Mouse (Mus musculus) liver, embryonic 13.5 days (tissue): ENCODE measurements around the gene Comp. TPM values are rescaled to one million over a fixed set of nuclear protein-coding genes. Genes with fewer than 3 reads are reported as not detected.

Experiments
- ATAC-seq: fragments of 200-750 bp; cut with Nextera tagmentation; 2 replicates; pipeline ENCODE4 v1.8.0; 2017; ENCODE audit warnings: low read depth, mild to moderate bottlenecking, moderate number of reproducible peaks, moderate library complexity
- DNase-seq: peaks from one replicate; pipeline ENCODE4 v3.0.0; 2022
- H3K27ac ChIP-seq: fragments of 300-500 bp; sonication (generic); 2 replicates; pipeline ENCODE4 v1.5.1; 2015; ENCODE audit warnings: moderate library complexity, mild to moderate bottlenecking, inconsistent platforms
- H3K27me3 ChIP-seq: fragments of 300-500 bp; sonication (generic); 2 replicates; pipeline ENCODE4 v1.6.1; 2015; ENCODE audit warnings: mild to moderate bottlenecking, inconsistent platforms
- H3K36me3 ChIP-seq: fragments of 300-500 bp; sonication (generic); 2 replicates; pipeline ENCODE4 v1.6.1; 2015; ENCODE audit warnings: mild to moderate bottlenecking, inconsistent platforms
- H3K4me1 ChIP-seq: fragments of 300-500 bp; sonication (generic); replicated peaks from 2 replicates; pipeline ENCODE4 v1.6.1; 2015; ENCODE audit warnings: inconsistent platforms
- H3K4me2 ChIP-seq: fragments of 300-500 bp; sonication (generic); 2 replicates; pipeline ENCODE4 v1.6.1; 2015; ENCODE audit warnings: inconsistent platforms, mild to moderate bottlenecking, moderate library complexity
- H3K4me3 ChIP-seq: fragments of 300-500 bp; sonication (generic); replicated peaks from 2 replicates; pipeline ENCODE4 v1.5.1; 2015; ENCODE audit warnings: mild to moderate bottlenecking, inconsistent platforms
- H3K9ac ChIP-seq: fragments of 300-500 bp; sonication (generic); 2 replicates; pipeline ENCODE4 v1.6.1; 2015; ENCODE audit warnings: mild to moderate bottlenecking, inconsistent platforms
- H3K9me3 ChIP-seq: fragments of 300-500 bp; sonication (generic); replicated peaks from 2 replicates; pipeline ENCODE4 v1.6.1; 2016; ENCODE audit warnings: inconsistent platforms
- WGBS: fragments of 180-500 bp; shearing (Covaris S2); methylation state at CpG from one replicate; pipeline ENCODE4 v1.1.7; 2015; ENCODE audit not compliant: insufficient replicate concordance; 5-methylcytosine and 5-hydroxymethylcytosine counted together
- polyA plus RNA-seq: library from polyadenylated mRNA; unstranded; fragments of >200 nt; fragmentation: Nextera tagmentation; extraction: Ambion mirVana; gene quantifications from 2 replicates; pipeline ENCODE4 v1.2.1, GENCODE M21; 2015

Gene Comp
- polyA plus RNA-seq, 1 experiment from 2014 or later, result 0.48 TPM

DNA sequence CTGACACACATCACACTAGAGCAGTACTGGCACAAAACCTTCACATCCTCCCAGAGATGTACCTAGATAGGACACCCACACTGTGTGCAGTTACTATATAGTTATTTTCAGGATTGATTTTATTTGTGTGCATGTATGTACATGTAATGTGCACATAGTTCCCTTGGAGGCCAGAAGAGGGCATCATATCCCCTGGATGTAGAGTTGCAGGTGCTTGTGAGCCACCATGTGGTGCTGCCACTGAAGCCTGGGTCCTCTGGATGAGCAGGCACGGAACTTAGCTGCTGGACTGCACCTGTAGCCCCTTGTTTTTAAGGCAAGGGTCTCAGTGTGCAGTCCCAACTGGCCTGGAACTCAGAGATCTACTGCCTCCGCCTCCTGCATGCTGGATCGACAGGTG lies 30.9 kb downstream of the Comp start:
- Histone ChIP-seq H3K9me3 (no peaks in the 10 kb centered on the region), H3K36me3 (peaks cover 12% of the 10 kb centered on the region; the same call in 1 of the 2 replicates), H3K4me2 (no peak overlapping the region), H3K27me3 (no peaks in the 10 kb centered on the region), H3K27ac (no peak overlapping the region), H3K4me3 (no peak overlapping the region), H3K9ac (no peak overlapping the region), H3K4me1 (peaks cover 35% of the 10 kb centered on the region)
- 77% methylated on average over 3 of the region's 3 CpGs for WGBS
- DNase-seq (no peak), ATAC-seq (no peak)

DNA sequence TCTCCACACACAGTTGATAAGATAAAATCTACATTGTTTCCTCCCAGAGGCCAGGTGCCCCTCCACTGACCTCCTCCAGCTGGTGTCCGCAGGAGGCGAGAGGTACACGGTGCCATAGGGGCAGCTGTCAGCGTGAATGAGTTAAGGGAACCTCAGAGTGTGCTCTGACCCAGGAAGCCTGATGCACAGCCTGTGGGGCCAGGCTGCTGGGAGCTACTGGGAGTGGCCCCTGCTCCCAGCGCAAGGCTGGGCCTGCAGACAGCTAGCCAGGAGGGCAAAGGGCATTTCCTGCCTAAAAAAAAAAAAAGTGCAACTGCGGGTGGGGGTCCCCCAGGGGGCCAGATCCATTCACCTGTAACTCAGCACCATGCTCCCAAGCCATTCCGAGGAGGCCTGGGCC lies 31.8 kb downstream of the Comp start:
- Histone ChIP-seq H3K4me3 (no peak overlapping the region), H3K4me2 (no peak overlapping the region), H3K36me3 (peaks cover 12% of the 10 kb centered on the region; the same call in 1 of the 2 replicates), H3K4me1 (peaks cover 35% of the 10 kb centered on the region), H3K27ac (no peak overlapping the region; the same call in 1 of the 2 replicates), H3K9ac (no peak overlapping the region), H3K27me3 (no peaks in the 10 kb centered on the region), H3K9me3 (no peaks in the 10 kb centered on the region)
- peak; percentile 58 for ATAC-seq
- WGBS, result 53% methylated on average over 7 of the region's 7 CpGs
- DNase-seq, result no peak

DNA sequence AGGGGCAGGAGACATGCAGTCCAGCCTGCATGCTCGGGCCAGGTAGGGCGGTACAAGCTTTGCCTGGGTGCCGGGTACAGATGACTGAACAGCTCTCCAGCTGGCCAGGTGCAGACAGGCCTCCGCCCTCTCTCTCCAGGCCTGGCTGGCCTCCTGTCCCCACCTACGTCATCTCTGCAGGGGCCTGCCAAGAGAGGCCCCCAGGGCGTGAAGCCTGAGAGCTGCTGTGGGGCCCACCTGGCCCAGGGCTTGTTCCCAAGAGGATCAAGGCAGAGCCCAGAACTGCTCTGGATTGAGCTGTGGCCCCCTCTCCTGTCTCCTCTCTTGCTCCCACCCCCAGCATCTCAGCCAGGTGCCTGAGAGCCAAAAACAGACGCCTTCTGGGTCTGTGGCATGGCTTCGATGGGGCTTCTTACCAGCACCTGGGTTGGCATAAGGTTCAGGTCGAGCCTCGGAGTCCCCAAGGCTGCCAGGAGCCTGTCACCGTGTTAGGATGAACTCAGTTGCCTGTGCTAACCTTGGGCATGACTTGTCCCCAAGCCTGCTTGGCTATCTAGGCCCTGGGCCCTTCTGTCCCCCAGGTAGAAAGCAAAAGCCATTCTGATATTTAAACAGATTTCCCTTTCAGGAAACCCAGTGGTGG lies 33.2 kb downstream of the Comp start:
- Histone ChIP-seq H3K27ac (peak overlapping the region; percentile 14; the same call in 1 of the 2 replicates), H3K9me3 (no peaks in the 10 kb centered on the region), H3K4me3 (no peak overlapping the region), H3K4me1 (peaks cover 46% of the 10 kb centered on the region), H3K9ac (no peak overlapping the region), H3K27me3 (no peaks in the 10 kb centered on the region), H3K4me2 (no peak overlapping the region), H3K36me3 (peaks cover 9% of the 10 kb centered on the region; the same call in 1 of the 2 replicates)
- 78% methylated on average over 11 of the region's 11 CpGs for WGBS
- DNase-seq, result no peak
- no peak for ATAC-seq

DNA sequence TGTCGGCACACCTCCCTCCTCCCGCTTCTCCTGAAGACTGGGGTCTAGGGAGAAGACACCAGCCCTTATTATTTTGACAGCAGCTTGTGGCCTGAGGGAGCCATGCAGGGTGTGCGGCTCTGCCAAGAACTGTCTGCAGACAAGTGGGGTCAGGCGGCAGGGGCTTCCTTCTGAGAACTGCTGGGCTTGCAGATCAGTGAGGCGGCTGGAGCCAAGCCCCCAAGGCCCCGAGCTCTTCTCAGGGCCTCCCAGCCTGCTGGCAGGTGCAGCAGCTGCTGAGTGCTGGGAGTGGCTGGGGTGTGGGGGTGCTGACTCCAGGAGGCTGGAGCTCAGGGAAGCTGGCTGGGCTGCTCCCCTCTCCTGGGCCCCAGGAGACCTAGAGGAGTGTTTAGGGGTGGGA lies 34.9 kb downstream of the Comp start:
- WGBS, result 75% methylated on average over 6 of the region's 6 CpGs
- Histone ChIP-seq H3K27ac (no peak overlapping the region; the same call in 1 of the 2 replicates), H3K4me1 (peaks cover 64% of the 10 kb centered on the region), H3K4me2 (no peak overlapping the region), H3K9ac (no peak overlapping the region), H3K9me3 (no peaks in the 10 kb centered on the region), H3K4me3 (no peak overlapping the region), H3K27me3 (no peaks in the 10 kb centered on the region), H3K36me3 (peaks cover 8% of the 10 kb centered on the region)
- ATAC-seq (no peak), DNase-seq (no peak)

DNA sequence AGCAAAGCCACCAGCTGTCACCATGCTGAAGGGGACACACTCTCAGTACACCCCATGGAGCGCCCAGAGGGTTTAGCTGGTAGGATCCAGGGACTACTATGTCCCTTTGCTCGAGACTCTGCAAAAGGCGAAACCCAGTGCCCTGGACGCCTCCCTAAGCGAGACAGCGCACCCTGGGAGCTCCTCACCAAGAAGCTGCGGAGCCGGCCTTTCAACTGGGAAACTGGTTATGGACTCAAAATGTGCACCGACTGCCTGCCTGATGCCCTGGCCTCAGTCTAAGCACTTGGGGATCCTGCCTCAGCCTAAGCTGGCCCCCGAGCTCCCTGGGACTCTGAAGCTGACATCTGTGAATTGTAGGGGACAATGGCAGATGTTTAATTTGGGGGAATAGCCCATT lies 35.7 kb downstream of the Comp start:
- Histone ChIP-seq H3K9me3 (no peaks in the 10 kb centered on the region), H3K4me3 (no peak overlapping the region), H3K9ac (no peak overlapping the region), H3K4me2 (no peak overlapping the region), H3K36me3 (peaks cover 6% of the 10 kb centered on the region), H3K4me1 (peaks cover 71% of the 10 kb centered on the region), H3K27ac (no peak overlapping the region), H3K27me3 (no peaks in the 10 kb centered on the region)
- WGBS, result 86% methylated on average over 10 of the region's 10 CpGs
- ATAC-seq, result no peak
- no peak for DNase-seq

DNA sequence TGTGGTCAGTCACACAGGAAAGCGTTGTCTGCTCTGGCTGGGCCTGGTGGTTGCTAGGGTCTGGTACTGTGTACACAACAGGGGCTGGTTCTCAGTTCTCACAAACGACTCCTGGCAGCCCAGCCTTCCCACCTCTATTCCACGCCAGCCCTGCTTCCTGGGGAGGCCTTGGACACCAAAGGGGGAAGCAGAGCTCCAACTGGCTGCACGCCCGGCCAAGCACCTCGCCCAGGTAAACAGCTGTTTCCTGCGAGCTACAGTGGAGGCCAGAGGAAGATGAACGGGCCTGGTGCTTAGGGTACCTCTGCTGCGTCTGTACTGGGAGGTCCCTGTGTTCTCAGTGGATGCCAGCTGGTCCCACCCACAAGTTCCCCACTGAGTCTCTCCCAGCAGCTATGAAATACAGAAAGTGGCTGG lies 36.1 kb downstream of the Comp start:
- H3K9me3 ChIP-seq, result no peaks in the 10 kb centered on the region
- H3K4me3 ChIP-seq, result no peak overlapping the region
- no peak overlapping the region; the same call in 1 of the 2 replicates for H3K27ac ChIP-seq
- DNase-seq (no peak), ATAC-seq (no peak)
- H3K4me2 ChIP-seq, result no peak overlapping the region
- 64% methylated on average over 9 of the region's 9 CpGs for WGBS
- peaks cover 1% of the 10 kb centered on the region; the same call in 1 of the 2 replicates for H3K36me3 ChIP-seq
- H3K9ac ChIP-seq, result no peak overlapping the region
- peaks cover 74% of the 10 kb centered on the region for H3K4me1 ChIP-seq
- no peaks in the 10 kb centered on the region for H3K27me3 ChIP-seq

DNA sequence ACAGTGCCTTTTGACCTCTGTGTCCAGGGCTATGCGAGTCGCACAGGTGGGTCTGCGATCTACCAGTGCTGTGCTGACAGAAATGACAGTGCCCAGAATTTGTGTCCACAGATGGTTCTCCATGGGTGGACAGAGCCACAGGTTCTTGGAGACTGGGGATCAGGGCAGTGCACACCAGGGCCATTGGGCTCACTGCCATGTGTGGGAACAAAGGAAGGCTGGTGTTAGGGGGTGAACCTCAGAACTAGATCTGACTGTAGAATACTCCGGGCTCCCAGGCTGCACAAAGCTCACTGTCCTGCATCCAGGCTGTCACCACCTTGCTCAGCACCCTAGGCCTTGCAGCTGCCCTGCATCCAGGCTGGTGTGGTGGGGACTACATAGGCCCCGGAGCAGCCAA lies 36.9 kb downstream of the Comp start:
- no peak overlapping the region for H3K9ac ChIP-seq
- DNase-seq (no peak), ATAC-seq (no peak)
- H3K4me2 ChIP-seq, result no peak overlapping the region
- no peaks in the 10 kb centered on the region; the same call in 1 of the 2 replicates for H3K36me3 ChIP-seq
- H3K4me1 ChIP-seq, result peaks cover 71% of the 10 kb centered on the region
- H3K27ac ChIP-seq, result 0 out of 2 replicates have a peak overlapping the region, but pooled peaks have one; percentile 91
- no peaks in the 10 kb centered on the region for H3K9me3 ChIP-seq
- H3K4me3 ChIP-seq, result no peak overlapping the region
- no peaks in the 10 kb centered on the region for H3K27me3 ChIP-seq
- 85% methylated on average over 5 of the region's 5 CpGs for WGBS

DNA sequence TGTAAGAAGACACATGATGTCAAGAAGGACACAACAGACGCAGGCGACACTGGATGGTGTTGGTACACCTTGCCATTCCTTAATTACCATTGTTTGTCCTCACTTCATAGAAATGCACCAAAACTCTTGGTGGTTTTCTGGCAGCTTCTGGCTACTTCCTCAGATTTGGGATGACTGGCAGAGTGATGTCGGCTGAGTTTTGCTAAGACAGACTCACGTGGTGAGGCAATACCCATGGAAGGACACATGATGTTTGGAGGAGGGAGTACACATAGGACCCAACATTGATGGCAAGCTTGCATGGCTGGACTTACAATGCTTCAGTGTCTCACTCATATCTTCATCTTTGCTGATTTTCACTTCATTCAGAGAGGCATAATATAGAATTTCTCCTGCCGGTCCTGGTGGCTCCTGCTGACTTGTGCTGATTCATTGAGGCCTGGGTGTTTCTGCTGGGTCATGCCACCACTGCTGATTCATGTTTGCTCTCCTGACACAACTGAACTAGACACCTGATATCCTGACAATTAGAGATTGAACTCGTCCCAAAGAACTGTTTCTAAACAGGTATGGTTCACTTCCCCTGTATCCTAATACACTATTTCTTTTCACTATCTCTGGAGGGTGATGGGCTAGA lies 41.1 kb downstream of the Comp start:
- peak overlapping the region; percentile 55 for H3K4me2 ChIP-seq

DNA sequence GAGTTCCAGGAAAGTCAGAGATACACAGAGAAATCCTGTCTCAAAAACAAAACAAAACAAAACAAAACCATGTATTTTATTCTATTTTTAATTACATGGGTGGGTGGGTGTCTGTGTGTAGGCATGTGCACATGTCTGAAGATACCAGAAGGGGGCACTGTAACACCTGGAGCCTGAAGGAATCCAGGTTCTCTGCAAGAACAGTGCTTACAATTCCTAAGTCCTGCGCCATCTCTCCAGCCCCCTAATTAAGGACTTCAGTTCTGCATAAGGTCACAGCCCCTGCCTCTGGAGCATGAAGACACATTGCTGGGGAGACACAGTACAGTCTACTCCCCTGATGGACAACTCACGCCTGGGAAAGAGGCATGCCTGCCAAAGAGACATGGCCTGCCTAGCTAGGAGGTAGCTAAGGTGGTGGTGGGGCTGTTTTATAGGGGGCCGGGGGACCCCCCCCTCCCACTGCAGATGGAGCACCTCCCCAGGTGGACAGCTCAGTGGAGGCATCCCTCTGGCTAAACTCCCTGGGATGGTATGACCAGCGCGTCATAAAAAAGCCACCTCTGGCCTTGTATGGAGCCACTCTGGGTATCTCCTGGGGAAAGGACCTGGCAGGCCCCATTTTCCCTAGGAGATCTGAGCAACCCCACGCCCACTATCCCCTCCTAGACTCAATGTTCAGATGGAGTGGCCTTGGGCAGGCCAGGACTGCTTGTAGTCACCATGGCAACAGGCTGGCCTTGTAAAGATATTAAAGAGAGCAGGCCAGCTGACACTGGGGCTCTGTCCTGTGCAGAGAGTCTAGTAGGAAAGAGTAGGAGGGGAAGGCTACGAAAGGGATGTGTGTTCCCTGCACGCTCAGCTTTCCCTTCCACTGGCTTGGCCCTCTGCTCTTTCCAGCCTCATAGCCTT lies 42.4 kb downstream of the Comp start:
- Histone ChIP-seq H3K27me3 (no peaks in the 10 kb centered on the region), H3K27ac (peak overlapping the region; percentile 91), H3K36me3 (no peaks in the 10 kb centered on the region; the same call in 1 of the 2 replicates), H3K4me1 (peaks cover 96% of the 10 kb centered on the region), H3K4me2 (peak overlapping the region; percentile 55; the same call in 1 of the 2 replicates), H3K9me3 (no peaks in the 10 kb centered on the region), H3K4me3 (no peak overlapping the region), H3K9ac (peak overlapping the region; percentile 46)
- WGBS, result 69% methylated on average over 8 of the region's 8 CpGs
- DNase-seq (no peak), ATAC-seq (no peak)

More for the DNA sequence above, 41.1 kb downstream of the Comp start:
- Histone ChIP-seq H3K27me3 (no peaks in the 10 kb centered on the region), H3K4me1 (peaks cover 86% of the 10 kb centered on the region), H3K9ac (peak overlapping the region; percentile 54), H3K4me3 (peak overlapping the region; percentile 35), H3K9me3 (no peaks in the 10 kb centered on the region), H3K36me3 (no peaks in the 10 kb centered on the region; the same call in 1 of the 2 replicates), H3K27ac (peak overlapping the region; percentile 91)
- DNase-seq (peak; percentile 61), ATAC-seq (peak; percentile 70)
- WGBS, result 53% methylated on average over 6 of the region's 6 CpGs

DNA sequence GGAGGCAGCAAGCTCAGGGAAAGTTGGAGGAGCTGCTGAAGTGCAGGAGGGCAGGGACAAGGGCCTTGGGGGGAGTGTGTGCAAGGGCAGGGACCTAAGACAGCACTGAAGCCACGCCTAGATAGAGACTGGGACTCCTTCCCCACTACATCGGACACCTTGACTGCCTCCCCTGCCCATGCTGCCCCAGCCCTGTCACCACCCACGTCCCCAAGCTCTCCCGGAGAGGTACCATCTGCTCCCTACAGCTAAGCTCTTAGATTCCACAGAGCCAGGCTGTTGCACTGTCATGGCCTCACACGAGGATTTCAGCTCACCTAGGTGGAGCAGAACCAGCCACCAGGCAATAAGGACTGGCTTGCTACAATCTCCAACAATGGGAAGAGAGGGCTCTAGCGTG lies 43.6 kb downstream of the Comp start:
- 50% methylated on average over 6 of the region's 6 CpGs for WGBS

DNA sequence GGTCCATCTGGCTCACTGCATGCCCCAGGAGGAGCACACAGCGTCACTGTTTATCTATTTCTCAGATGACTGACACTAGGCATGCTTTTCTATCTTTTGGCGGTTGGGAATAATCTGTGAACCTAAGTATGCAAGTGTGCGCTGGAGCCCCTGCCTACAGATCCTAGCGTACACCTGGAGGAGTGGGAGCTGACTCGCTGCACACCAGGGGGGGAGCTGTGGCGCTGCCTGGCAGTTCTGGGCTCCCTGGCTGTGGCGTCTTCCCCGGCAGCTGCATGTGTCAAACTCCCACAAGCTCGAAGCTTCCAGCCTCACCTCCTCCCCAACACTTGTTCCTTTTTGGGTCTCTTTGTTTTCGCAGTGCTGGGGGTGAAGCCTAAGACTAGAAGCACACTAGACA lies 44.6 kb downstream of the Comp start:
- 59% methylated on average over 10 of the region's 10 CpGs for WGBS
- ATAC-seq, result no peak
- H3K4me1 ChIP-seq, result peaks cover 96% of the 10 kb centered on the region

More for the DNA sequence above, 43.6 kb downstream of the Comp start:
- peak overlapping the region; percentile 17; the same call in 1 of the 2 replicates for H3K4me2 ChIP-seq
- H3K9me3 ChIP-seq, result no peaks in the 10 kb centered on the region
- H3K27me3 ChIP-seq, result no peaks in the 10 kb centered on the region
- H3K4me1 ChIP-seq, result peaks cover 96% of the 10 kb centered on the region
- peak overlapping the region; percentile 91 for H3K27ac ChIP-seq
- DNase-seq (no peak), ATAC-seq (peak; percentile 9; the same call in 1 of the 2 replicates)
- no peak overlapping the region for H3K4me3 ChIP-seq
- peak overlapping the region; percentile 4; the same call in 1 of the 2 replicates for H3K9ac ChIP-seq
- H3K36me3 ChIP-seq, result no peaks in the 10 kb centered on the region; the same call in 1 of the 2 replicates

More for the DNA sequence above, 44.6 kb downstream of the Comp start:
- no peaks in the 10 kb centered on the region; the same call in 1 of the 2 replicates for H3K36me3 ChIP-seq
- no peak for DNase-seq
- H3K27me3 ChIP-seq, result no peaks in the 10 kb centered on the region
- H3K4me2 ChIP-seq, result no peak overlapping the region
- H3K9ac ChIP-seq, result peak overlapping the region; percentile 6; the same call in 1 of the 2 replicates
- H3K27ac ChIP-seq, result peak overlapping the region; percentile 91; the same call in 1 of the 2 replicates
- no peak overlapping the region for H3K4me3 ChIP-seq
- H3K9me3 ChIP-seq, result no peaks in the 10 kb centered on the region
